17 mouse cellular contexts compared by ENCODE assay signal in genomic region chr9:45938088-45938487, GRCm38 (mm10). TPM values are rescaled to one million over a fixed set of nuclear protein-coding genes. Genes with fewer than 3 reads are reported as not detected.
DNase-seq lines count a peak whose midpoint lies in the region; ATAC-seq lines count a peak whose summit lies in the region.
"Had no signal": no experiment of that assay in that cellular context is flagged by ENCODE, and none has a peak within 500 bp of the region (broad histone marks: within the 10 kb centered on the region; RNA-seq: fewer than 3 reads in every experiment).

No protein-coding gene starts in this region.

- H3K4me3 ChIP-seq in kidney, embryonic 14.5 days (ENCODE audit: low read length): no peak overlapping the region
- H3K4me3 ChIP-seq: forebrain, embryonic 13.5 days; hindbrain, embryonic 10.5 days; left cerebral cortex, adult 2 months; limb, embryonic 12.5 days; midbrain, embryonic 10.5 days had no signal

- no peak overlapping the region for H3K9ac ChIP-seq in kidney, embryonic 14.5 days (ENCODE audit: low read depth, low read length)
- H3K9ac ChIP-seq: forebrain, embryonic 13.5 days; limb, embryonic 12.5 days had no signal

- 93% methylated on average over 8 of the region's 8 CpGs for WGBS in kidney, embryonic 14.5 days

- no peak for ATAC-seq in kidney, embryonic 14.5 days (ENCODE audit: low FRiP score, low TSS enrichment)
- no peak for ATAC-seq in frontal cortex, adult (ENCODE audit: low TSS enrichment)
- ATAC-seq: forebrain, embryonic 13.5 days had no signal

- DNase-seq in cerebellum, postnatal 14 days: peak; percentile 56 to 57
- DNase-seq in cerebellum, adult 11-12 months: no peak
- DNase-seq in kidney, adult 9 months: peak; percentile 47
- DNase-seq in adrenal gland, adult 2 months: peak; percentile 91
- peak; percentile 85 to 88 for DNase-seq in adrenal gland, postnatal 36 days
- no peak for DNase-seq in lung, postnatal 10 days
- DNase-seq: B cell, adult 2 months; spleen, adult 18-20 months had no signal

- no peaks in the 10 kb centered on the region for H3K27me3 ChIP-seq in kidney, embryonic 14.5 days (ENCODE audit: control insufficient read depth, insufficient read depth, low read length)

- H3K4me2 ChIP-seq in kidney, embryonic 14.5 days (replicated peaks; ENCODE audit: low read depth, low read length): no peak overlapping the region
- H3K4me2 ChIP-seq: forebrain, embryonic 13.5 days; limb, embryonic 12.5 days had no signal

- H3K9me3 ChIP-seq in kidney, embryonic 14.5 days (ENCODE audit: control insufficient read depth, low read length): no peaks in the 10 kb centered on the region
- H3K9me3 ChIP-seq: forebrain, embryonic 13.5 days; hindbrain, embryonic 10.5 days; limb, embryonic 12.5 days; midbrain, embryonic 10.5 days had no signal

- peaks cover 41% of the 10 kb centered on the region for H3K36me3 ChIP-seq in kidney, embryonic 14.5 days (ENCODE audit: control insufficient read depth, insufficient read depth, low read length)

- peaks cover 7% of the 10 kb centered on the region; the same call in 1 of the 2 replicates for H3K4me1 ChIP-seq in kidney, embryonic 14.5 days (ENCODE audit: control insufficient read depth, insufficient read depth, low read length)

- no peak overlapping the region for H3K27ac ChIP-seq in kidney, embryonic 14.5 days (ENCODE audit: low read depth, low read length)
- H3K27ac ChIP-seq: forebrain, embryonic 13.5 days; hindbrain, embryonic 10.5 days; kidney, postnatal 0 days; left cerebral cortex, adult 2 months; limb, embryonic 12.5 days; midbrain, embryonic 10.5 days had no signal

RNA-seq across cellular contexts. Expression of gene Tagln, which starts 2.2 kb away (rescaled TPM):
- 31.5 and 35.9 TPM in 2 replicates for polyA plus RNA-seq in kidney, embryonic 14.5 days (2014; fragmentation: Nextera tagmentation; extraction: Ambion mirVana)
- 100 to 1,000 TPM in 1 of 2 experiments, 10 to 100 TPM in 1; 80.8 to 268 TPM for total RNA-seq in adrenal gland, adult 2 months (2021)
- 59.9 and 80.9 TPM in 2 replicates for polyA plus RNA-seq in adrenal gland, adult 2 months (2012; rRNA removed)
- 100 to 1,000 TPM in 1 of 2 experiments, 10 to 100 TPM in 1; 90.4 to 182 TPM for total RNA-seq in adrenal gland, postnatal 36 days (2021)
- total RNA-seq: granulocyte monocyte progenitor cell, adult 5-6 weeks had no signal

RNA-seq across cellular contexts. Expression of gene Sidt2, which starts 17.0 kb away (rescaled TPM):
- 26.8 and 42.3 TPM in 2 replicates for polyA plus RNA-seq in kidney, embryonic 14.5 days (2014; fragmentation: Nextera tagmentation; extraction: Ambion mirVana)
- 100 to 1,000 TPM; 138 to 351 TPM for total RNA-seq in adrenal gland, adult 2 months (2021)
- 942 and 1,575 TPM in 2 replicates for polyA plus RNA-seq in adrenal gland, adult 2 months (2012; rRNA removed)
- 100 to 1,000 TPM; 161 to 261 TPM for total RNA-seq in adrenal gland, postnatal 36 days (2021)

RNA-seq across cellular contexts. Expression of gene Rnf214, which starts 31.4 kb away (rescaled TPM):
- polyA plus RNA-seq in kidney, embryonic 14.5 days (2014; fragmentation: Nextera tagmentation; extraction: Ambion mirVana): 54.0 and 74.3 TPM in 2 replicates
- 10 to 100 TPM; 37.4 to 48.5 TPM for total RNA-seq in adrenal gland, adult 2 months (2021)
- 15.8 and 17.6 TPM in 2 replicates for polyA plus RNA-seq in adrenal gland, adult 2 months (2012; rRNA removed)
- total RNA-seq in adrenal gland, postnatal 36 days (2021): 10 to 100 TPM; 42.5 to 46.6 TPM

RNA-seq across cellular contexts. Expression of gene Pcsk7, which starts 31.8 kb away (rescaled TPM):
- 7.8 and 16.2 TPM in 2 replicates for polyA plus RNA-seq in kidney, embryonic 14.5 days (2014; fragmentation: Nextera tagmentation; extraction: Ambion mirVana)
- 10 to 100 TPM; 20.8 to 30.0 TPM for total RNA-seq in adrenal gland, adult 2 months (2021)
- 18.4 and 28.0 TPM in 2 replicates for polyA plus RNA-seq in adrenal gland, adult 2 months (2012; rRNA removed)
- 10 to 100 TPM; 26.9 to 28.6 TPM for total RNA-seq in adrenal gland, postnatal 36 days (2021)

Comparison
In these comparisons a context has a peak if more than half of its experiments do, and no peak if none do; other contexts are left out.
1. DNase-seq: peak in cerebellum, postnatal 14 days (2 of 2), kidney, adult 9 months (single experiment), adrenal gland, adult 2 months (single experiment) and adrenal gland, postnatal 36 days (2 of 2); none in cerebellum, adult 11-12 months (single experiment) and lung, postnatal 10 days (single experiment).